Comparison of ENCODE assay signal across 8 mouse cellular contexts in the genomic region with DNA sequence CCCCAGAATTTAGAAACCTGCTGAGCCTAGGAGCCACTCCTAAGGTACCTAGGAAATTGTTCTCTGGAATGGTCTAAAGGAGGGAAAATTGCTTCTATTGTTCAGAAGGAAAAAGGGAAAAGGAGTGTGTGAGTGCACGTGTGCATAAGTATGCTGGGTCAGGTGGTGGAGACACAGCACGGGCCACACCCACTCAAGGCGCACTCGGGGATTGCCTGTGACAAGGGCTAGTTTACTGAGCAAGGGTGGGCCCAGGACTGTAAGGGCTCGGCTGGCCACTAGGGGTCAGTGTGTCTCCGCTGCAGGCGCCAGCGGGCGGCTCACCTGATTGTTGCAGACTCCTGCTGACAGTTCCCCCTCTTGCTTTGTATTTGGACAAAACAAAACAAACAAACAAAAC. TPM values are rescaled to one million over a fixed set of nuclear protein-coding genes. Genes with fewer than 3 reads are reported as not detected.
A peak's percentile ranks its signal among the peaks of the same experiment; 100 is the strongest.
DNase-seq lines count a peak whose midpoint lies in the region; ATAC-seq and TF ChIP-seq lines count a peak whose summit lies in the region.

No protein-coding gene starts in this region.

- peak overlapping the region; percentile 76 for H3K4me2 ChIP-seq in heart, embryonic 12.5 days
- peak overlapping the region; percentile 68 for H3K4me2 ChIP-seq in kidney, embryonic 16.5 days (replicated peaks; ENCODE audit: low read depth, low read length)

- H3K9ac ChIP-seq in heart, embryonic 12.5 days, result peak overlapping the region; percentile 55; the same call in 1 of the 2 replicates
- 0 out of 2 replicates have a peak overlapping the region, but pooled peaks have one; percentile 48 for H3K9ac ChIP-seq in kidney, embryonic 16.5 days (replicated peaks; ENCODE audit: low read length)

- peak; percentile 80 for ATAC-seq in heart, embryonic 12.5 days (ENCODE audit: insufficient number of reproducible peaks, low FRiP score)
- ATAC-seq in kidney, embryonic 16.5 days (ENCODE audit: low FRiP score, low TSS enrichment), result peak; percentile 68; the same call in 1 of the 2 replicates

- peaks cover 11% of the 10 kb centered on the region for H3K4me1 ChIP-seq in erythroblast, embryonic 14.5 days (ENCODE audit: control insufficient read depth)
- H3K4me1 ChIP-seq in heart, embryonic 12.5 days (replicated peaks), result 0 out of 2 replicates have a peak, but pooled peaks cover 11% of the 10 kb centered on the region
- peaks cover 8% of the 10 kb centered on the region for H3K4me1 ChIP-seq in kidney, embryonic 16.5 days (ENCODE audit: insufficient read depth, low read length)

- no peak for TF ChIP-seq POLR2A in brain, embryonic 14.5 days (IDR thresholded peaks at IDR 0.05; ENCODE audit: borderline replicate concordance, extremely low read depth, insufficient read depth, insufficient read length, poor library complexity, severe bottlenecking)

- peak; percentile 87 for DNase-seq in CD4-positive helper T cell, adult 2 months (ENCODE audit: low read depth, low spot score)
- DNase-seq in brain, embryonic 14.5 days (ENCODE audit: low read depth), result peak; percentile 87
- DNase-seq in liver, result peak; percentile 82
- peak; percentile 66 to 78 for DNase-seq in monocyte, adult 2 months (ENCODE audit: low read depth in 1 of 2, low spot score in 2 of 2)
- DNase-seq in spleen, postnatal 14 days (ENCODE audit: low spot score in 2 of 2), result peak; percentile 73 to 85

- no peaks in the 10 kb centered on the region for H3K9me3 ChIP-seq in erythroblast, embryonic 14.5 days (ENCODE audit: control insufficient read depth, low read length)
- H3K9me3 ChIP-seq in heart, embryonic 12.5 days (replicated peaks), result no peaks in the 10 kb centered on the region
- H3K9me3 ChIP-seq in kidney, embryonic 16.5 days (ENCODE audit: low read length), result no peaks in the 10 kb centered on the region

- peak overlapping the region; percentile 56 for H3K4me3 ChIP-seq in erythroblast, embryonic 14.5 days (replicated peaks)
- peak overlapping the region; percentile 47 for H3K4me3 ChIP-seq in heart, embryonic 12.5 days
- H3K4me3 ChIP-seq in kidney, embryonic 16.5 days (ENCODE audit: low read length), result peak overlapping the region; percentile 44

- no peaks in the 10 kb centered on the region for H3K27me3 ChIP-seq in erythroblast, embryonic 14.5 days (ENCODE audit: control insufficient read depth)
- H3K27me3 ChIP-seq in heart, embryonic 12.5 days (replicated peaks), result no peaks in the 10 kb centered on the region
- H3K27me3 ChIP-seq in kidney, embryonic 16.5 days (ENCODE audit: insufficient read depth, low read length), result no peaks in the 10 kb centered on the region

- TF ChIP-seq CTCF in brain, embryonic 14.5 days (IDR thresholded peaks at IDR 0.05; ENCODE audit: borderline replicate concordance, extremely low read depth, insufficient read depth, insufficient read length), result peak; percentile 99

- H3K36me3 ChIP-seq in erythroblast, embryonic 14.5 days (ENCODE audit: control insufficient read depth), result no peaks in the 10 kb centered on the region
- H3K36me3 ChIP-seq in heart, embryonic 12.5 days, result no peaks in the 10 kb centered on the region
- H3K36me3 ChIP-seq in kidney, embryonic 16.5 days (ENCODE audit: insufficient read depth, low read length), result no peaks in the 10 kb centered on the region

- no peak overlapping the region for H3K27ac ChIP-seq in heart, embryonic 12.5 days (ENCODE audit: poor library complexity, severe bottlenecking)
- no peak overlapping the region for H3K27ac ChIP-seq in kidney, embryonic 16.5 days (ENCODE audit: low read length)

- under 1% methylated on average over 9 of the region's 9 CpGs for WGBS in heart, embryonic 12.5 days
- WGBS in kidney, embryonic 16.5 days, result 0% methylated on average over 9 of the region's 9 CpGs

RNA-seq across cellular contexts. Expression of a gene that starts 26.8 kb away (rescaled TPM):
- polyA plus RNA-seq in brain, embryonic 14.5 days (2012; rRNA removed), result 0.56 TPM in 1 of 2 replicates, not detected in the other
- not detected in 2 replicates for polyA plus RNA-seq in erythroblast, embryonic 14.5 days (2012)
- not detected in 2 replicates for polyA plus RNA-seq in heart, embryonic 12.5 days (2016; fragmentation: Nextera tagmentation; extraction: Ambion mirVana)
- 0.41 and 0.69 TPM in 2 replicates for polyA plus RNA-seq in kidney, embryonic 16.5 days (2015; fragmentation: Nextera tagmentation; extraction: Ambion mirVana)

RNA-seq across cellular contexts. Expression of a gene that starts 33.8 kb away (rescaled TPM):
- polyA plus RNA-seq in brain, embryonic 14.5 days (2012; rRNA removed), result 18.4 and 23.1 TPM in 2 replicates
- polyA plus RNA-seq in erythroblast, embryonic 14.5 days (2012), result not detected in 2 replicates
- polyA plus RNA-seq in heart, embryonic 12.5 days (2016; fragmentation: Nextera tagmentation; extraction: Ambion mirVana), result 7.2 and 8.2 TPM in 2 replicates
- 4.0 and 4.3 TPM in 2 replicates for polyA plus RNA-seq in kidney, embryonic 16.5 days (2015; fragmentation: Nextera tagmentation; extraction: Ambion mirVana)
